Mouse (Mus musculus): ENCODE results near the gene Mad2l2. TPM values are rescaled to one million over a fixed set of nuclear protein-coding genes. Genes with fewer than 3 reads are reported as not detected.

Gene Mad2l2
- polyA plus RNA-seq (2012; rRNA removed), result 116 and 129 TPM in 2 replicates

DNA sequence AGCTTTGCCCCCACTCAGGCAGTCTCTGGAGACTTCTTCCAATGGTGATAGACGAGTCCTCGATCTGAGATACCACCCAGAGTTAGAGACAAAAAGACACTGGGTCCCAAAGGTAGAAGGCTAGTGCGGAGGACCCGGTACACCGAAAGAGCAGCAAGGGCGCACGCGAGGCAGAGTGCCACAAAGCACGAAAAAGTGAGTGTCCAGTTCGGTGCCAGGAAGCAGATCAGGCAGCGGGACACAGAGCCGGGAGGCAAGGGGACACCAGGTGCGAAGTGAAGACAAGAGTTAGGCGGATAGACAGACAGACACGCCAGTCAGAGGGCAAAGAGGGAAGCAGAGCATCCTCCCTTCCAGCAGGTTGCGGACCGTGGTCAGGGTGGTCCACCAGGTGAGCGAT lies at the start of gene Mad2l2:
Mad2l2 (plus strand) TSS at position 252 of the 400 bp plus-strand sequence.

DNA sequence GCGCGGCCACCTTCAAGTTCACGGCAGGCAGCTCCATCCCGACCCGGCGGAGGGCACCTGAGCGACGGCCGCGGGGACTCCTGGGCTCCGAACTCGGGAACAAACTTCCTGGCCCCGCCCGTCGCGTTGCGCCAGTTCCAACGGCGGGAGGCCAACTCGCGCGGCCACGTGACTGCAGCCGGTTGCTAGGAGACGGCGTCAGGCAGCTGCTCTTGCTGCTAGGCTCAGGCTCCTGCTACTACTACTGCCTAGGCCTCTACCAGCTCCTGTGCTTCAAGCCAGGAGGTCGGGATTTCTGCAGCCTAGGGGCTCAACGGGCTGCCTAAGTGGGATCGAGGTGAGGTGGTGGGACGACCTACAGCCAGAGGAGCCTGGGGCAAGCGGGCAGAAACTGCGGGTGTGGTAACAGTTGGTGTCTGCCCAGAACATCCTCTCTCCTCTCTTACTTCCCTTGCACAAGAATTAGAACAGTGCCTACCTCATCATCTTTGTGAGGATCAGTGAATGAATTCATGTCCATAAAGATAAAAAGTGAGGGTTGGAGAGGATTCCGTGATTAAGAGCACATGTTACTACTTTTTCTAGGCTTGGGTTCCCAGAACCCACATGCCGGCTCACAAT lies 42.2 kb upstream of the Mad2l2 start, which contains the start of gene Agtrap:
Agtrap (minus strand) TSS at position 125 of the 621 bp plus-strand sequence.

GRCm38 (mm10) chr4:148130561-148131413 lies 603 bp downstream of the Mad2l2 start, which contains the start of gene Draxin:
TSS of gene Draxin (minus strand) at chr4:148130698.

DNA sequence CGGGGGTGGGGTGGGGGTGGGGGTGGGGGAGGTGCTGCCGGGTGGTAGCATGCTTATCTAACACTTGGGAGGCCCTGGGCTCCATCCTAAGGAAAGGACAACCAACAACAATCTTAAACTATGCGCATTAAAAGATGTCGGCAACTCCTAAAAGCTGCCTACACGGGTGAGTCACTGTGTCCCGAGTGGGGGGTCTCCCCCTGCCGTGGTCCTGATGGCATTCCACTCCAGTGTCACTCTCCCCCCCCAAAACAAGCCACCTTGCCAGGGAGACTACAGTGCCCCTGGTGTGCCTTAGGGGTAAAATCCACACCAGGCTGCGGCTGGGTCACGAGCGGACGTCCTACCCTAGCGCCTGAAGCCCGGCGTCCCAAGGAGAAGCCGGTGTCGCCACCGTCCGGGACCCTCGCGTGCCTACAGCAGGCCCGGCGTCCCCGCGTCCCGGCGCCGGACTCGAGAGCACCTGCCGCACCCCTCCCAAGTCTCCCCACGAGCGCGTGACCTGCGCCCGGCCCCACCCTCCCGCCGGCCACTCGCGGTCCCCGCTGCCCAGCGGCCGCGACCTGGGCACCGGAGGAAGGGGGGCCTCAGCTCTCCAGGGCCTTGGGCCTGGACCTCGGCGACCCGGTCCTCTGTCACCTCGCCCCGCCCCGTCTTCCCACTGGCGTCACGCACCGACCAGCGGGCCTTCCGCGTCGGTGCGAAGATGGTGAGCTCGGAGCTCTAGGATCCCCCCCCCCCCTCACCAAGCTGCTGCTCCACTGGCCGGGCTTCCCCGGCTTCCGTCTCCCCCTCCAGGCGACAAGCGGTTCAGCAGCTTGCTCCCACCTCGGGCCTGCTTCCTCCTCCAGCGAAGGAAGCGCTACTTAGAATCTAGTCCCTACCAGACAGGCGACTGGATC lies 21.3 kb downstream of the Mad2l2 start, which contains the start of gene Fbxo6:
Fbxo6 (minus strand) TSS at position 874 of the 902 bp plus-strand sequence.

DNA sequence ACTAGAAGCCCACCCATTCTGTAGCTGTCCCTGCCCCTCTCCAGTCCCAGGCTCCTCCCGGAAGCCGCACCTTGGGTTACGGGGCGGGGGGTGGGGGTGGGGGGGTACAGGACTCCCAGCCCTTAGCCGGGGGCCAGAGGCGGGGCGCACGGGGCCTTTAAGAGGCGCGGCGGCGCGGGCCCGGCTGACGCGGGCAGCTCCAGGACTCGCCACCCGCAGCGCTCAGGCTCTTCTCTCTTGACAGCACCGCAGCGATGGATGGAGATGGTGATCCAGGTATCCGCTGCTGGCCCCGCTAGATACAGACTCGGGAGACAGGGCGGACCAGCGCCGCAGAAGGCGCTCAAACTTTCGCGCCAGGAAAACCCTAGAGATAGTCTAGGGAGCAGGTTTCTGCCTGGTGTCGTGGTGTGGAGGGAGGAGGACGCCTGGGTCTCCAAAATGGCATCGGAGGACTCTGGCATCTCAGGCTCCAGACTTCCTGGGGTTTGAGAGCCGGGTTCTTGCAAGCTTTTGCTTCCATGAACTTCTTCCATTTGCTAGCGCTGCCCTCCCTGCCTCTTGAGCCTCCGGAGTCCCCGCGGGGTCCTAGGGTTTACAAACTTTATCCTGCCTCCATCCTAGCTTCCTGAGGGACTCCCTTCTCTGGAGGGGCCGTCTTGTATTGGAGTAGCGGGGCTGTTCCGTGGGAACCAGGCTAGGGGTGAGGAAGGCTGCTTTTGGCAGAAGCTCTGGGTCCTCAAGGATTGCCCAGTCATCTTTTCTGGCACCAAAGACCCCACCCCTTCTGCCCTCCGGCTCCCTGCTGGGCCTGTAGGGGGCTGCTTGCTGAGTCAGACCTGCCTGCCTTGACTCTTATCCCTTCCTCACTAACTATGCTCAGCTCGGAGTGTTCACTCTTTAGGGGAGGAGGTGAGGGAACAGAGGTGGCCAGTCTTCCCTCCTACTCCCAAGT lies 30.5 kb downstream of the Mad2l2 start, which contains the start of the genes Fbxo44 and Fbxo2:
Fbxo44 (minus strand) TSS at position 47 of the 955 bp plus-strand sequence.
Fbxo2 (plus strand) TSS at position 186 of the 955 bp plus-strand sequence.

Other genes starting within 250 kb of the Mad2l2 start
- gene Mfn2, start 225.7 kb upstream of the Mad2l2 start, polyA plus RNA-seq (2012; rRNA removed), result 58.3 and 58.5 TPM in 2 replicates
- gene Plod1, start 193.6 kb upstream of the Mad2l2 start, polyA plus RNA-seq (2012; rRNA removed), result 19.6 and 37.3 TPM in 2 replicates
- 49.3 and 49.4 TPM in 2 replicates for gene 2510039O18Rik, start 189.5 kb upstream of the Mad2l2 start, polyA plus RNA-seq (2012; rRNA removed)
- 0.26 TPM in 1 of 2 replicates, not detected in the other for gene Nppb, start 144.6 kb upstream of the Mad2l2 start, polyA plus RNA-seq (2012; rRNA removed)
- 0.65 and 1.1 TPM in 2 replicates for gene Nppa, start 129.7 kb upstream of the Mad2l2 start, polyA plus RNA-seq (2012; rRNA removed)
- gene Clcn6, start 91.6 kb upstream of the Mad2l2 start, polyA plus RNA-seq (2012; rRNA removed), result 51.6 and 54.5 TPM in 2 replicates
- 37.8 and 38.4 TPM in 2 replicates for gene Mthfr, start 91.3 kb upstream of the Mad2l2 start, polyA plus RNA-seq (2012; rRNA removed)
- gene Agtrap, start 42.4 kb upstream of the Mad2l2 start, polyA plus RNA-seq (2012; rRNA removed), result 5.5 and 6.7 TPM in 2 replicates
- gene Draxin, start 314 bp downstream of the Mad2l2 start, polyA plus RNA-seq (2012; rRNA removed), result 48.5 and 59.7 TPM in 2 replicates
- 18.0 and 20.3 TPM in 2 replicates for gene Fbxo6, start 21.8 kb downstream of the Mad2l2 start, polyA plus RNA-seq (2012; rRNA removed)
- gene Fbxo44, start 30.1 kb downstream of the Mad2l2 start, polyA plus RNA-seq (2012; rRNA removed), result 112 and 121 TPM in 2 replicates
- 4.2 and 8.8 TPM in 2 replicates for gene Fbxo2, start 30.2 kb downstream of the Mad2l2 start, polyA plus RNA-seq (2012; rRNA removed)
- 16.0 and 19.9 TPM in 2 replicates for gene Disp3, start 157.6 kb downstream of the Mad2l2 start, polyA plus RNA-seq (2012; rRNA removed)